Mouse (Mus musculus): ENCODE results near the gene Ahcyl2. TPM values are rescaled to one million over a fixed set of nuclear protein-coding genes. Genes with fewer than 3 reads are reported as not detected.
A peak's percentile ranks its signal among the peaks of the same experiment; 100 is the strongest.
"Not testable (repeated sequence)": the region's sequence is repeated elsewhere in the genome, so short reads cannot be mapped to it uniquely, and the experiment has no call there.

Gene Ahcyl2
- 48.6 and 49.7 TPM in 2 replicates for total RNA-seq (2015; ENCODE audit: low replicate concordance)
- 35.2 and 55.4 TPM in 2 replicates for total RNA-seq (2017; ENCODE audit: low replicate concordance)

DNA sequence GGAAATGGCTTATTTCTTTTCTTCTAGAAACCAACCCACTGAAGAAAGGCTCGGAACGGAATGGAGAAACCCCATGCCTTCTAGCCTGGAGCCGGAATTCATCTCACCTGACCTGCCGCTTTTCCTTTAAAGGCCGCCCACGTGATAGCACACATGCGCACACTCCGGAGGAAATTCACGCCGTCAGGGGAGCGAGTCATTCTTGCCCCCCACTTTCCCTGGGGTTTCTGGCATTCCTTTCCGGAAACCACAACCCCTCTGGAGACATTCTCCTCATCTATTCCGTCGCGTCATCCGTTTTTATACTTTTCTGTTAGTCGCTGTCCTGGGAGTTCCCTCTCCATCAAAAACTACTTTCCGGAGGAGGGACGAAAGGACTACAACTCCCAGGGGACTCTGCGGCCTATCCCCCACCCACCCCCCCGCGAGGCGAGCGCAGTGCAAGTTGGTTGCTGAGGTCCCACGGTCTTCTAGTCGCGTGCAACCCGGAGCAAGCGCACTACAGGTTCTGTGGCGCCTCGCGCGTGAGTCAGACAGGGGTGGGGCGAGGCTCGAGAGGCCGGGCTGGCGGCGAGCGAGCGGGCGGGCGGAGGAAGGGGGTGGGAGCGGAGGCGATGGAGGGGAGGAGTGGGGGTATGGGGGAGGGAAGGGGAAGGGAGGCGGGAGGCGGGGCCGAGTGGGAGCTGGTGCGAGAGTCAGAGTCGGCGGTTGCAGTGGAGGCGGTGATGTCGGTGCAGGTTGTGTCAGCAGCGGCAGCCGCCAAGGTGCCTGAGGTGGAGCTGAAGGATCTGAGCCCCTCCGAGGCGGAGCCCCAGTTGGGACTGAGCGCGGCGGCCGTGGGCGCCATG is at the start of gene Ahcyl2:
Gene Ahcyl2 (plus strand): TSS at position 199 of the 848 bp plus-strand sequence.
- peak; percentile 90 for ATAC-seq (replicated peaks; ENCODE audit: low FRiP score, poor library complexity, severe bottlenecking)

GRCm38 (mm10) chr6:29718894-29719329 is 48.9 kb upstream of the Ahcyl2 start:
- ATAC-seq (replicated peaks; ENCODE audit: low FRiP score, poor library complexity, severe bottlenecking) = no peak

DNA sequence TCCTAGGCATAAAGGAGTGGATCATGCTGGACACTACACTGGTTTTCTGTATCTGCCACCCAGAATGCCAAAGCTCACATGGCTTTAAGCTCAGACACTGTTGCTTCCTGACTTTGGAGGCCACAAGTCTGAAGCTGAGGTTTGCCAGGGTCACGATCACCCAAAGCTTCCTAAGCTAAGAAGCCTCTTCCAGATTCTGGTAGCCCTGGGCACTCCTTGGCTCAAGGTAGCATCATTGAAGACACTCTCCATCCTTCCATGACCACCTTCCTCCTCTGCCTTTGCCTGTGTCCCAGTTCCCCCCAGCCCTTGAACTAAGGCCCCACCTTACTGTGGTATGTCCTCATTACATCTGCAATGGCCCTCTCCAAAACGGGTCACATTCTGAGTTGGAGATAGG is 45.9 kb upstream of the Ahcyl2 start:
- ATAC-seq (replicated peaks; ENCODE audit: low FRiP score, poor library complexity, severe bottlenecking) = no peak

- ATAC-seq (replicated peaks; ENCODE audit: low FRiP score, poor library complexity, severe bottlenecking) = no peak
Measured at GRCm38 (mm10) chr6:29726576-29727200, 41.1 kb upstream of the Ahcyl2 start.

GRCm38 (mm10) chr6:29728035-29728434 is 39.8 kb upstream of the Ahcyl2 start:
- no peak for ATAC-seq (replicated peaks; ENCODE audit: low FRiP score, poor library complexity, severe bottlenecking)

- ATAC-seq (replicated peaks; ENCODE audit: low FRiP score, poor library complexity, severe bottlenecking) = no peak
Measured at GRCm38 (mm10) chr6:29729491-29729890, 38.3 kb upstream of the Ahcyl2 start.

DNA sequence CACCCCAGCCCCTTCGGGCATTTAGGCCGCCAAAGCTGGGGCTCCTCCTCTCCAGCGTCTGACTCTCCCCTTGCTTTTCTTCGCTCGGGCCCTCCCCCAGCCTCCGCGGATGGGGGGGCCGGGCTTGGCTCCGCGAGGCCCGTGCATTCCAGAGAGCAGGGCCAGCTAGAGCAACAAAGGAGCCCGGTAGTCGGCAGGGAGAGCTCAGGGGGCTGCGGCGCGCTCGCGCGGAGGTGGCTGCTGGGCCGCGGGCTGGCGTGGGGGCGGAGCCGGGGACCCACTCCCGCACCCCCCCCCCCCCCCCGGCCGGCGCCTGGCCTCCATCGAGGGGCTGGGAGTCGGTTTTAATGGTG is 32.5 kb upstream of the Ahcyl2 start, which contains the start of gene Smo:
Gene Smo (plus strand): TSS at position 168 of the 353 bp plus-strand sequence.
- ATAC-seq (replicated peaks; ENCODE audit: low FRiP score, poor library complexity, severe bottlenecking) = no peak

GRCm38 (mm10) chr6:29735689-29736451 is 31.9 kb upstream of the Ahcyl2 start:
- ATAC-seq (replicated peaks; ENCODE audit: low FRiP score, poor library complexity, severe bottlenecking) = peak; percentile 53; the same call in 1 of the 2 replicates

DNA sequence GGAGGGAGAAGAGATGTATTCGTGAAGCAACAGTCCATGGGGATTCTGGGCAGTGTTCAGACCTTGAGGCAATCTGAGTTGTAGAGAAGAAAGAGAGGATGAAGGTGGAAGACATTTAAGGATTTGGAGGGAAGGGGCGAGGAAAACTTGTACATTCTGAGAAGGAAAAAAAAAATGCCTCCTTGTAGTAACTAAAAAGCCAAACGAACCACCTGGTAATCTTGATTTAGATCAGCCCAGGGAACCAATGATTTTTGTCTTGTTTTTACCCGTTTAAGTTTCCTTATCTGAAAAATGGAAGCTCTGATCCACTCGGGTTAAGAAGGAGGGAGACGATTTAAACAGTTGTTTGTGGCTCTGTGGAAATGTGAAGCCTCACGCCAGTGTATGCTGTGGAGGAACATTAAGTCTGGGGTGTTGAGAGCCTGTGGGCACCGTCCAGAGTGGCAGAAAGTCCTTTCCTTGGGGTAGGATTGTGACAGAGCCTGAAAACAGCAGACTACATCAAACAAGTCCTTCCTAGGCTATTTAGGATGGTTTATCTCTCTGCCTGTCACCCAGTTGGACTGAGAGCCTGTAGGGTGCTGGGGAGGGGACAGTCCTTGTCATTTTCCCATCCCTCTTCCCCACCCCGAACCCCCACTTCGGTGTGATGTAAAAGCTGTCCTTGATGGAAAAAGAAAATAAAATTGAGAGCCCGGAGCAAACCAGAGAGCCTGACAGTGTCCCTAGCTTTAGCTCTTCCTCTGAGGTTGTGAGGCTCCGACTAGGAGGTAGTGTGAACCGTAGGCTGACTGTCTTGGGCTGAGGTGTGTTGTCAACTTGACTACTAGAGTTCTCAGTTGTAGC is 31.0 kb upstream of the Ahcyl2 start:
- no peak for ATAC-seq (replicated peaks; ENCODE audit: low FRiP score, poor library complexity, severe bottlenecking)

DNA sequence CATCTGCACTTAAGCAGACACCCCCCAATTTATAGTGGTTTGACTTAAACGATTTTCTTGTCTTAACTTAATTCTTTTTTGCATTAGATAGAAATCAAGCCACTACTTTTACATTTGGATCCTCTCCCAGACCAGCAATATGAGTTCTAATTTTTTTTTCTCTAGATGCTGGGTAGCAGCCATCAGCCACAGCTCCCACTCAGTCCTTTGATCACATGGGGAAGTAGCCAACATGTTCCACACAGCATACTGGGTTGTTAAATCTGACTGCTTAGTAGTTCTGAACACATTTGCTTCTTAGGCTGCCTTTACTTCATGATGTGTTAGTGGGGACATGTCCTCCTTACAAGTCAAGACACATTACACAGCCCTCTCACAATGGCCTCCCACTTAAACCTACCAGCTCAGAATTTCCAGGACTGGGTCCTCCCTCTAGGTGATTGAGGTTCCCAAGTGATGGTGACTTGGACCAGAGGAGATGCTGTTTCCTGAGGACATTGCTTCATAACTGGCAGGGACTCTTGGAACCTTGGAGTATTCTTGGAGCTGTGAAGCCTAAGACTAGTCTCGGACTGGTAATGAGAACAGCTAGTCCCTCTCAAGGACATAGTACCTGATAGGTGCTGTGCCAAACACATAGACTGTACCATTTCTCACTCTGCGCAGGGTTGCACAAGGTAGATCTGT is 16.2 kb upstream of the Ahcyl2 start:
- ATAC-seq (replicated peaks; ENCODE audit: low FRiP score, poor library complexity, severe bottlenecking) = no peak

- no peak for ATAC-seq (replicated peaks; ENCODE audit: low FRiP score, poor library complexity, severe bottlenecking)
Measured at GRCm38 (mm10) chr6:29753336-29753735, 14.5 kb upstream of the Ahcyl2 start.

DNA sequence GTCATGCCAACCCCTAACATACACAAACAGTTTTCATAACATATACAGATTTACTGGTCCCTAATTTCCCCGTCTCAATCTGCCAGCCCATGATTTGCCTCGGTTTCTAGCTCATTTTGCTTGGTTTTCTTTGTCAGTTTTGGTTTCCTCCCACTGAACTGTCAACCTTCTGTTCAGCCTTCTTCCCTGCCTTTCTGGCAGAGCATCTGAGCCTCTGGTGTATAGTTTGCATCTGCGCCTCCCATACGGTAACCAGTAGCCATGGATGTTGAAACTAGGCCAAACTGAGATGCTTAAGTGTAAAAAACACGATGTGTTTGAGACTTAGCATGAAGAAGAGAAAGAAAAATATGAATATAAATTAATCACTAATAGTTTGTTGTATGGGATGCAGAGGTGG is 11.8 kb upstream of the Ahcyl2 start:
- ATAC-seq (replicated peaks; ENCODE audit: low FRiP score, poor library complexity, severe bottlenecking) = no peak

DNA sequence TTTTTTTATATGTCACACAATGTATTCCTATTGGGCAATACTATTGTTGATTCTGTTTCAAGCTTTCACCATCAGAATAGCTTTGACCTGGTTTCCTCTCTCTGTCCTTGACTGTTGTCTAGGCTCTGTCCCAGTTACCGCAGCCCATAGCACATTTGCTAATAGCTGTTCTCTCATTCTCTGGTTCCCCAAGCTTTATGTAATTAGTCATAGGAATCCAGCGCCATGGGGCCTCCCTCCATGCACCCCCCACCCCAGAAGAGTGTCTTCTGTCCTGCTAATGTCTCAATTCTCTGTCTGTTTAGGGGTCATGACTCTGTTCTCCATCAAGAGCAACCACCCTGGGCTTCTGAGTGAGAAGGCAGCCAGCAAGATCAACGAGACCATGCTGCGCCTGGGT is 11.3 kb upstream of the Ahcyl2 start:
- ATAC-seq (replicated peaks; ENCODE audit: low FRiP score, poor library complexity, severe bottlenecking) = no peak

DNA sequence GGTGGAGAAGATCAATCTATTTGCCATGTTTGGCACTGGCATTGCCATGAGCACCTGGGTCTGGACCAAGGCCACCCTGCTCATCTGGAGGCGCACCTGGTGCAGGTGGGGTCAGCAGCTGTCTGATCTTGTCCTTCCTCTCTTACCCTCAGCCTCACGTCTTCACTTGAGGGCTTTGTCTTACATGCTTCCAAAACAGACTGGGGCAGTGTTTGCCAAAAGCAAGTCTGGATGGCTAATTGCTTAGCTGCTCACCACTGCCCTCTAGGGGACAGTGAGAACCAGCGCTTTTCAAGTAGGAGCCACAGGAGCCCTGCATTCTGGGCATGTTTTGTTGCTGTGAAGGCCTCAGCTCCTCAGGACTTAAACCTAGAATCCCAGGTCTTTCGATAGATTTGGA is 9.4 kb upstream of the Ahcyl2 start:
- ATAC-seq (replicated peaks; ENCODE audit: low FRiP score, poor library complexity, severe bottlenecking) = peak; percentile 84

DNA sequence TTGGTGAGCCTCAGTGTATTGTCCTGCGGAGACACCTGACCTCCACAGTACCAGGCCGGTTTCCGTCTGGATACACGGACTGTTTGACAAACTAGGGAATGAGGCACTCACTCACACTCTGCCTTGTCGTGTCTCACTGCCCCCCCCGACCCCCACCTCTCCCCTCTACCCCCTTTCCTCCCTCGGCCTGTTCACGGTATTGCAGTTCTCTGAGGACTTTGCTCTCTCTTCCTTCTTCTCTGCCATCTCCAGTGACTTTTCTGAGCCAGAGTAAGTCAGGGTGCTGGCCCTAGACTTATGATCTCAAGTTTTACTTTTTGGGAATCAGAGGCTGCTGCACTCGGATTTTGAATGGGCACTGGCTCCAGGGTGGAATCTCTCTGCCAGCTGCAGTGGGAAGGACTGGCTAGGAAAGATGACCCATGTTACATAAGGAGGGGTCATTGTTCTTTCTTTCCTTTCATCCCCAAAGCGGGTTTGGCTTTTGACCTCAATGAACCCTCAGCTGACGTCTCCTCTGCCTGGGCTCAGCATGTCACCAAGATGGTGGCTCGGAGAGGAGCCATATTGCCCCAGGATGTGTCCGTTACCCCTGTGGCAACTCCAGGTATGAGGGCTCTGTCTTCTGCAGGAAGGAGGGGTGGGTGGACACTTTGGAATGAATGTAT is 8.7 kb upstream of the Ahcyl2 start:
- no peak for ATAC-seq (replicated peaks; ENCODE audit: low FRiP score, poor library complexity, severe bottlenecking)

- not testable (repeated sequence) for ATAC-seq (replicated peaks; ENCODE audit: low FRiP score, poor library complexity, severe bottlenecking)
Measured at GRCm38 (mm10) chr6:29760397-29760796, 7.4 kb upstream of the Ahcyl2 start.

DNA sequence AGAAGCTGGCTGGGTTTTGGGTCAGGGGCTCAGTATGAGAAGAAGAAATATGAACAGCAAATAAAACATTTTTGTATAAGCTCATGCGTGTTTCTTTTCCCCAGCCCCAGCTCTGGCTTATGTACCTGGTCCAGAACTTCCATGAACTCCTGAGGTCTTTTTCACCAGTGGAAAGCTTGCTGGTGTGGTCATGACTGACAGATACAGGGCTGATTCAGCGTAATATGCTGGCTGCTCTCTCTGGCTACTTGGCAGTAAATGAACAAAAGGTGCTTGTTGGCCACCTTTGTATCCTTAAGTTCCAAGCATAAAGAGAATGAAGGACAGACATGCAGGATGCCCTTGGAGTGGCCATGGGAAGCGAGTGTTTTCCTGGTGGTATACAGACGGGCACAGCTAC is 6.5 kb upstream of the Ahcyl2 start:
- ATAC-seq (replicated peaks; ENCODE audit: low FRiP score, poor library complexity, severe bottlenecking) = no peak

GRCm38 (mm10) chr6:29762524-29762923 is 5.3 kb upstream of the Ahcyl2 start:
- ATAC-seq (replicated peaks; ENCODE audit: low FRiP score, poor library complexity, severe bottlenecking) = no peak

All from erythroid progenitor cell, adult 5-6 weeks (primary cell).